Mouse (Mus musculus) liver, embryonic 12.5 days (tissue): ENCODE data around the gene Gm15130. TPM values are rescaled to one million over a fixed set of nuclear protein-coding genes. Genes with fewer than 3 reads are reported as not detected.

Source experiments
- ATAC-seq: fragments of 200-750 bp; cut with Nextera tagmentation; 2 replicates; pipeline ENCODE4 v1.8.0; 2017; ENCODE audit warnings: moderate number of reproducible peaks, mild to moderate bottlenecking, moderate library complexity
- H3K27ac ChIP-seq: fragments of 300-500 bp; sonication (generic); 2 replicates; pipeline ENCODE4 v1.5.1; 2016; ENCODE audit warnings: mild to moderate bottlenecking
- H3K27me3 ChIP-seq: fragments of 300-500 bp; sonication (generic); replicated peaks from 2 replicates; pipeline ENCODE4 v1.6.1; 2016; ENCODE audit warnings: mild to moderate bottlenecking, moderate library complexity
- H3K36me3 ChIP-seq: fragments of 300-500 bp; sonication (generic); 2 replicates; pipeline ENCODE4 v1.6.1; 2016; ENCODE audit warnings: mild to moderate bottlenecking, moderate library complexity
- H3K4me1 ChIP-seq: fragments of 300-500 bp; sonication (generic); 2 replicates; pipeline ENCODE4 v1.6.1; 2016
- H3K4me2 ChIP-seq: fragments of 300-500 bp; sonication (generic); 2 replicates; pipeline ENCODE4 v1.6.1; 2016; ENCODE audit warnings: mild to moderate bottlenecking, moderate library complexity
- H3K4me3 ChIP-seq: fragments of 300-500 bp; sonication (generic); 2 replicates; pipeline ENCODE4 v1.5.1; 2016; ENCODE audit warnings: mild to moderate bottlenecking, moderate library complexity
- H3K9ac ChIP-seq: fragments of 300-500 bp; sonication (generic); 2 replicates; pipeline ENCODE4 v1.6.1; 2016; ENCODE audit warnings: mild to moderate bottlenecking, moderate library complexity
- H3K9me3 ChIP-seq: fragments of 300-500 bp; sonication (generic); replicated peaks from 2 replicates; pipeline ENCODE4 v1.6.1; 2016; ENCODE audit warnings: mild to moderate bottlenecking, moderate library complexity
- WGBS: fragments of 180-500 bp; shearing (Covaris S2); methylation state at CpG from one replicate; pipeline ENCODE4 v1.1.7; 2016; ENCODE audit not compliant: insufficient replicate concordance; 5-methylcytosine and 5-hydroxymethylcytosine counted together
- polyA plus RNA-seq: library from polyadenylated mRNA; unstranded; fragments of >200 nt; fragmentation: Nextera tagmentation; extraction: Ambion mirVana; gene quantifications from 2 replicates; pipeline ENCODE4 v1.2.1, GENCODE M21; 2016

Gm15130 gene
- polyA plus RNA-seq: not detected in 2 replicates

GRCm38 (mm10) chr2:111152836-111153235 is at the start of gene Gm15130:
Gm15130 (minus strand) TSS chr2:111152936.
- Histone ChIP-seq H3K9ac (no peak within 1 kb of the TSS), H3K27ac (no peak within 1 kb of the TSS), H3K36me3 (no peaks in the 10 kb centered on the region), H3K27me3 (no peaks in the 10 kb centered on the region), H3K4me3 (no peak within 1 kb of the TSS), H3K4me2 (no peak within 1 kb of the TSS), H3K9me3 (no peaks in the 10 kb centered on the region), H3K4me1 (no peaks in the 10 kb centered on the region)
- 60% methylated on average over 2 of the region's 2 CpGs for WGBS
- ATAC-seq: no peak

GRCm38 (mm10) chr2:111182068-111182467 is 29.3 kb upstream of the Gm15130 start:
- H3K4me1 ChIP-seq: no peaks in the 10 kb centered on the region
- H3K27me3 ChIP-seq: no peaks in the 10 kb centered on the region
- H3K27ac ChIP-seq: no peak overlapping the region
- WGBS: 81% methylated on average over 11 of the region's 11 CpGs
- H3K36me3 ChIP-seq: no peaks in the 10 kb centered on the region
- H3K4me2 ChIP-seq: no peak overlapping the region
- H3K9me3 ChIP-seq: 0 out of 2 replicates have a peak, but pooled peaks cover 5% of the 10 kb centered on the region
- no peak for ATAC-seq
- no peak overlapping the region for H3K4me3 ChIP-seq
- H3K9ac ChIP-seq: no peak overlapping the region

GRCm38 (mm10) chr2:111135739-111136138 is 17.0 kb downstream of the Gm15130 start:
- 65% methylated on average over 5 of the region's 5 CpGs for WGBS
- no peak overlapping the region for H3K9ac ChIP-seq
- ATAC-seq: no peak

GRCm38 (mm10) chr2:111105882-111106281 is 46.9 kb downstream of the Gm15130 start, which contains the start of gene Gm13941:
Gm13941 (minus strand) TSS chr2:111105982.
- Histone ChIP-seq H3K27me3 (no peaks in the 10 kb centered on the region), H3K4me3 (no peak within 1 kb of the TSS), H3K36me3 (no peaks in the 10 kb centered on the region), H3K9ac (no peak within 1 kb of the TSS), H3K9me3 (no peaks in the 10 kb centered on the region), H3K4me2 (no peak within 1 kb of the TSS), H3K4me1 (no peaks in the 10 kb centered on the region), H3K27ac (no peak within 1 kb of the TSS)
- no peak for ATAC-seq

More at GRCm38 (mm10) chr2:111135739-111136138, 17.0 kb downstream of the Gm15130 start:
- no peak overlapping the region for H3K4me2 ChIP-seq
- no peak overlapping the region for H3K4me3 ChIP-seq
- H3K4me1 ChIP-seq: no peaks in the 10 kb centered on the region
- no peaks in the 10 kb centered on the region for H3K27me3 ChIP-seq
- no peaks in the 10 kb centered on the region for H3K9me3 ChIP-seq
- no peak overlapping the region for H3K27ac ChIP-seq
- no peaks in the 10 kb centered on the region for H3K36me3 ChIP-seq

Other genes starting within 250 kb of the Gm15130 start
- 0.02 and 0.06 TPM in 2 replicates for gene Ano3, start 202.0 kb downstream of the Gm15130 start, polyA plus RNA-seq
- gene Gm13941, start 47.0 kb downstream of the Gm15130 start, polyA plus RNA-seq: not detected in 2 replicates
- gene 4930430A15Rik, start 76.7 kb upstream of the Gm15130 start, polyA plus RNA-seq: not detected in 2 replicates
- gene Olfr1275, start 82.3 kb upstream of the Gm15130 start, polyA plus RNA-seq: not detected in 2 replicates
- not detected in 2 replicates for gene Olfr1276, start 101.6 kb upstream of the Gm15130 start, polyA plus RNA-seq
- not detected in 2 replicates for gene Olfr1277, start 121.2 kb upstream of the Gm15130 start, polyA plus RNA-seq
- gene Olfr1278, start 137.2 kb upstream of the Gm15130 start, polyA plus RNA-seq: not detected in 2 replicates
- gene Olfr1279, start 147.7 kb upstream of the Gm15130 start, polyA plus RNA-seq: not detected in 2 replicates
- not detected in 2 replicates for gene Olfr1280, start 161.1 kb upstream of the Gm15130 start, polyA plus RNA-seq
- gene Olfr1281, start 173.6 kb upstream of the Gm15130 start, polyA plus RNA-seq: not detected in 2 replicates
- gene Olfr1282, start 183.1 kb upstream of the Gm15130 start, polyA plus RNA-seq: not detected in 2 replicates
- not detected in 2 replicates for gene Olfr1283, start 213.9 kb upstream of the Gm15130 start, polyA plus RNA-seq
- not detected in 2 replicates for gene Olfr1284, start 222.6 kb upstream of the Gm15130 start, polyA plus RNA-seq